Mouse (Mus musculus): ENCODE data around the gene Siae. TPM values are rescaled to one million over a fixed set of nuclear protein-coding genes. Genes with fewer than 3 reads are reported as not detected.

Siae gene
- polyA plus RNA-seq, 1 experiment from 2014 or later: 5.5 TPM

DNA sequence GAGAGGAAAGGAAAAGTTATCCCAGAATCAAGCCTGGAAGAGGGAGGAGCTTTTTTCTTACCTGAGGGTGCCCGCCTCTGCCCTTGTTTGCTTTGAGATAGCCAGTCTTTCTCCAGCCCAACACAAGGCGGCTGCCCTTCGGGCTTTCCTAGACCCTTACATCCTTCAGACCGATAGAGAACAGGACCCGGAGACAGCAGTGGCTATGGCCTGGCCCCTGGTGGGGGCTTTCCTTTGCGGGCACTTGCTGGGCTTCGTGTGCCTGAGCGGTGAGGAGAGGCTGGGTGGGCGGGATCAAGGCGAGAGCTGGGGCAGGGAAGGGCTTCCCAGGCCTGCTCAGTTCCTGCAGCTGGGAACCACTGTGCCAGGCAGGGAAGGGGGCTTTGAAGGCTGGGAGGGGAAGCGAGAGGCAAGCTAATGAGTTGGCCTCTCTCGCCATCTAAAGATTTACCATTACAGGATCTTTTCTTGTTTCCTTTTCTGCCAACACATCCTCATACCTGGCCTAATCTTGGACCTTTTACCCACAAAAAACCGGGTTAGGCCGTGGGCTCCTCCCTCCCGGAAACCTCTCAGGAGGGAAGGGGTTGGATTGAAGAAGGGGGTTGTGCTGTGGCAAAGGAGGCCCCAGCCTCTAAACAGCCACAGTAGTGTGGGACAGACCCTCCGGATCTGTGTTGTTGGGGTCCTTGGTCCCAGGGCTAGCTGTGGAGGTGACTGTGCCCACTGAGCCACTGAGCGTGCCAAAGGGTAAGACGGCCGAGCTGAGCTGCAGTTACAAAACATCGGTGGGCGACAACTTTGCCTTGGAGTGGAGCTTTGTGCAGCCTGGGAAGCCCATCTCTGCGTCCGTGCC, 16.1 kb upstream of the Siae start, which contains the start of gene Vsig2:
Vsig2 (plus strand) TSS at position 86 of the 856 bp plus-strand sequence.
- ATAC-seq (ENCODE audit: low read depth): no peak
- Histone ChIP-seq H3K9me3 (replicated peaks; ENCODE audit: control insufficient read depth, low read length) (no peaks in the 10 kb centered on the region), H3K4me2 (ENCODE audit: low read depth, low read length) (no peak within 1 kb of the TSS), H3K4me3 (ENCODE audit: low read depth, low read length) (no peak within 1 kb of the TSS), H3K36me3 (ENCODE audit: control insufficient read depth, insufficient read depth) (no peaks in the 10 kb centered on the region), H3K27ac (ENCODE audit: low read length) (no peak within 1 kb of the TSS), H3K27me3 (ENCODE audit: control insufficient read depth, insufficient read depth, low read depth, low read length) (no peaks in the 10 kb centered on the region), H3K9ac (ENCODE audit: low read depth, low read length) (no peak within 1 kb of the TSS), H3K4me1 (ENCODE audit: control insufficient read depth, low read depth, low read length) (peaks cover 1% of the 10 kb centered on the region)
- 56% methylated on average over 23 of the region's 23 CpGs for WGBS (ENCODE audit: insufficient replicate concordance)

DNA sequence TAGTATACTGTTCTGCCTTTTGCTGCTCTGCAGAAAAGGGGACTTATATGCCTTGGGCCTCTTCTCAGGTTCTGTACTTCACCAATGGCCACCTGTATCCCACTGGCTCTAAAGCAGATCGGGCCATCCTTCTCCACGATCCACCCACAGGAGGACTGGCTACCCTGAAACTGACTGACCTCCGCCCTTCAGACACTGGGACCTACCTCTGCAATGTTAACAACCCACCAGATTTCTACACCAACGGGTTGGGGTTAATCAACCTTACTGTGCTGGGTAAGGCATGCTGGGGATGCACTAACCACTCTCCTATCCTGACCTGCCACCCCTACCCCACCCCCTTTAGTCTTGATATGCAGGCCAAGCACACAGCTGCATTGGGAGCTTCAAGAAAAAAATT, 15.3 kb upstream of the Siae start:
- H3K36me3 ChIP-seq (ENCODE audit: control insufficient read depth, insufficient read depth): no peaks in the 10 kb centered on the region
- H3K4me3 ChIP-seq (ENCODE audit: low read depth, low read length): no peak overlapping the region
- H3K9ac ChIP-seq (ENCODE audit: low read depth, low read length): no peak overlapping the region
- H3K27ac ChIP-seq (ENCODE audit: low read length): no peak overlapping the region
- no peak for ATAC-seq (ENCODE audit: low read depth)
- H3K9me3 ChIP-seq (replicated peaks; ENCODE audit: control insufficient read depth, low read length): no peaks in the 10 kb centered on the region
- no peak overlapping the region for H3K4me2 ChIP-seq (ENCODE audit: low read depth, low read length)
- no peaks in the 10 kb centered on the region; the same call in 1 of the 2 replicates for H3K27me3 ChIP-seq (ENCODE audit: control insufficient read depth, insufficient read depth, low read depth, low read length)
- H3K4me1 ChIP-seq (ENCODE audit: control insufficient read depth, low read depth, low read length): peaks cover 9% of the 10 kb centered on the region
- 70% methylated on average over 4 of the region's 4 CpGs for WGBS (ENCODE audit: insufficient replicate concordance)

DNA sequence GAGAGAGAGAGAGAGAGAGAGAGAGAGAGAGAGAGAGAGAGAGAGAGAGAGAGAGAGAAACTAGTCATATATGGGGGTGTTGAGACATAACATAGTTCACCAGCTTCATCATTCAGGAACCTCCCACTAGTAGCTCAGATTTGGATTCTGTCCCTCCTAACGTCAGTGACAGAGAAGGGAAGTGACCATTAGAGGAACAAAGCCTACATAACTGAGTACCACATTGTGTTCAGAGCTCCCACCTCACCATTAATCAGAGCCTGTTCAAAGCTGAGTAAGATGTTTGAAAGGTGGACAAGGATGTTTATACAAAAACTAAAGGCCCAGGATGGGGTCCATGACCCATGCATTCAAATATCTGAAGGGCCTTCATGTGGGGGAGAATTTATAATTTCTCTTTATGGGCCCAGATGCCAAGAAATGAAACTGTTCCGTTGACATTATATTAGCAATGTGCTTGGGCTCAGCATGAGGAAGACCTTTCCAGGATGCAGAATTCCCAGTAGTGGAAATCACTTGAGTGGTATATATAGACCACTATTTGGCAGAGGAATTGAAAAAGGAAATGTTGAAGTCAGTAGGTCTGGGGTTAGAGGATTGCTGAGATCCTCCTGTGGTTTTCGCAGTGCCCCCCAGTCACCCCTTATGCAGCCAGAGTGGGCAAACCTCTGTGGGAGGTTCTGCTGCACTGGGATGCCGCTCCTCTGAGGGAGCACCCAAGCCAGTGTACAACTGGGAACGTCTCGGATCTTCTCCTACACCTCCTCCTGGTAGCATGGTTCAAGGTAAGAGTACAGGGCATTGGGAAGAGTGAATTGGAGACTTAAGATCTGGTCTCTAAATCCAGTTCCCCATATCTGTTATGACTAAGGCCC, 14.6 kb upstream of the Siae start:
- no peak overlapping the region for H3K27ac ChIP-seq (ENCODE audit: low read length)
- 50% methylated on average over 6 of the region's 6 CpGs for WGBS (ENCODE audit: insufficient replicate concordance)

DNA sequence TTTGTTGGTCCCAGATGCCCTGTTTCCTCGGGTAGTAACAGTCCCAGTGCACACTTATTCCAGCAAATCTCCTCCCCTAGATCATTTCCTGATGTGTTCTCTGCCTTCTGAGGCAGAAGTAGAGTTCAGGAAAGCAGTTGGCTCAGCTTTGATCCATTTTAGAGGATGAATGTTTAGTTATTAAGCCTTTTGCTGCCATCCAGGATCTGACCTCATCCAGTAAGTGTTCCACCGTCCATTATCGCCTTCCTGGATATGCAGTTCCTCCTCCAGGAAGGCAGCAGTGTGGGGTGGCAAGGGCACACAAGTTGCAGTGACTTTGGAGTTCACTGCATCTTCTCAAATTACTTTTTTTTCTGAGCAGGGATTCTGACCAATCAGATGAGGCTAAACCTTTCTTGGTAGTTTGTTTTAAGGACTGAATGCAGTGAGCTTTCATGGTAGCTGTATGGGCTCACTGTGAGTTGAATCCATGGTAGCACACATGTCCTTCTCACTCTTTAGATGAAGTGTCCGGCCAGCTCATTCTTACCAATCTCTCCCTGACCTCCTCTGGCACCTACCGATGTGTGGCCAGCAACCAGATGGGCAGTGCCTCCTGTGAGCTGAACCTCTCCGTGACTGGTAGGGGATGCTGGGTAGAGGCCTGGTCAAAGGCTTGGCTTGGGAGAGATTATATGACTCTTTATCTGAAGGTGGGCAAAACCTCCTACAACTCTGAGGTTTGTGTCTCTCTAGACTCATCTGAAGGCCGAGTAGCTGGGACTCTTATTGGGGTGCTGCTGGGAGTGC, 13.5 kb upstream of the Siae start:
- no peak overlapping the region for H3K4me2 ChIP-seq (ENCODE audit: low read depth, low read length)
- H3K36me3 ChIP-seq (ENCODE audit: control insufficient read depth, insufficient read depth): no peaks in the 10 kb centered on the region
- H3K4me1 ChIP-seq (ENCODE audit: control insufficient read depth, low read depth, low read length): peaks cover 9% of the 10 kb centered on the region
- H3K27ac ChIP-seq (ENCODE audit: low read length): no peak overlapping the region
- no peak for ATAC-seq (ENCODE audit: low read depth)
- H3K27me3 ChIP-seq (ENCODE audit: control insufficient read depth, insufficient read depth, low read depth, low read length): no peaks in the 10 kb centered on the region; the same call in 1 of the 2 replicates
- no peak overlapping the region for H3K9ac ChIP-seq (ENCODE audit: low read depth, low read length)
- 55% methylated on average over 7 of the region's 7 CpGs for WGBS (ENCODE audit: insufficient replicate concordance)
- no peak overlapping the region for H3K4me3 ChIP-seq (ENCODE audit: low read depth, low read length)
- H3K9me3 ChIP-seq (replicated peaks; ENCODE audit: control insufficient read depth, low read length): no peaks in the 10 kb centered on the region

More for the DNA sequence above, 14.6 kb upstream of the Siae start:
- no peaks in the 10 kb centered on the region for H3K9me3 ChIP-seq (replicated peaks; ENCODE audit: control insufficient read depth, low read length)
- no peaks in the 10 kb centered on the region for H3K36me3 ChIP-seq (ENCODE audit: control insufficient read depth, insufficient read depth)
- peaks cover 9% of the 10 kb centered on the region for H3K4me1 ChIP-seq (ENCODE audit: control insufficient read depth, low read depth, low read length)
- no peak for ATAC-seq (ENCODE audit: low read depth)
- no peak overlapping the region for H3K4me2 ChIP-seq (ENCODE audit: low read depth, low read length)
- no peak overlapping the region for H3K9ac ChIP-seq (ENCODE audit: low read depth, low read length)
- no peak overlapping the region for H3K4me3 ChIP-seq (ENCODE audit: low read depth, low read length)
- no peaks in the 10 kb centered on the region; the same call in 1 of the 2 replicates for H3K27me3 ChIP-seq (ENCODE audit: control insufficient read depth, insufficient read depth, low read depth, low read length)

DNA sequence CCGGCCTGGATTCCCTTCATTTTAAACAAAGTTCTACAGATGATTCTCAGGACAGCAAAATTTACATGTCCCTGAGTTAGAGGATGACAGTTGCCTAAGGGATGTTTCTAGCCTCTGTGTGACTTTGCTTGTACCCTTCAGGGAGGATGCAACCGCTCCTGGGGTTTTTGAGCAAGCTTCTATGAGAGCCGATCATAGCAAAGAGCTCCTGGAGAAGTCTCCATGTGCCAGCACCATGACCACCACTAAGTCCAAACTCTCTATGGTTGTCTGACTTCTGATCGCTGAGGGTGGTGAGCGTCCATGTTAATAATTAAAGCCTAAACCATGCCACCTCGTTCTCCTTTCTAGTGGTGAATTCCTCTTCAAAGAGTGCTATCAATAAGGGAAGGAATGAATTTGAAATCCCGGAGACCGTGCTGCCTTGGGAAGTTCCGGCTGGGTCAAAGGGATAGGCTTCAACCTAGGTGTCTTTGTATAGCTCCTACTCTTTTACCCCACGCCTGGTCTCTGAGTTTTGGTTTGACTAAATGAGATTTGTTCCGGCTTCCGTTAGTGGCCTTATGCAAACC, 11.5 kb upstream of the Siae start:
- Histone ChIP-seq H3K9me3 (replicated peaks; ENCODE audit: control insufficient read depth, low read length) (no peaks in the 10 kb centered on the region), H3K27ac (ENCODE audit: low read length) (no peak overlapping the region), H3K36me3 (ENCODE audit: control insufficient read depth, insufficient read depth) (no peaks in the 10 kb centered on the region), H3K27me3 (ENCODE audit: control insufficient read depth, insufficient read depth, low read depth, low read length) (no peaks in the 10 kb centered on the region; the same call in 1 of the 2 replicates), H3K4me2 (ENCODE audit: low read depth, low read length) (peak overlapping the region; percentile 76), H3K9ac (ENCODE audit: low read depth, low read length) (no peak overlapping the region), H3K4me3 (ENCODE audit: low read depth, low read length) (peak overlapping the region; percentile 54), H3K4me1 (ENCODE audit: control insufficient read depth, low read depth, low read length) (peaks cover 9% of the 10 kb centered on the region)
- 42% methylated on average over 12 of the region's 12 CpGs for WGBS (ENCODE audit: insufficient replicate concordance)
- no peak for ATAC-seq (ENCODE audit: low read depth)

DNA sequence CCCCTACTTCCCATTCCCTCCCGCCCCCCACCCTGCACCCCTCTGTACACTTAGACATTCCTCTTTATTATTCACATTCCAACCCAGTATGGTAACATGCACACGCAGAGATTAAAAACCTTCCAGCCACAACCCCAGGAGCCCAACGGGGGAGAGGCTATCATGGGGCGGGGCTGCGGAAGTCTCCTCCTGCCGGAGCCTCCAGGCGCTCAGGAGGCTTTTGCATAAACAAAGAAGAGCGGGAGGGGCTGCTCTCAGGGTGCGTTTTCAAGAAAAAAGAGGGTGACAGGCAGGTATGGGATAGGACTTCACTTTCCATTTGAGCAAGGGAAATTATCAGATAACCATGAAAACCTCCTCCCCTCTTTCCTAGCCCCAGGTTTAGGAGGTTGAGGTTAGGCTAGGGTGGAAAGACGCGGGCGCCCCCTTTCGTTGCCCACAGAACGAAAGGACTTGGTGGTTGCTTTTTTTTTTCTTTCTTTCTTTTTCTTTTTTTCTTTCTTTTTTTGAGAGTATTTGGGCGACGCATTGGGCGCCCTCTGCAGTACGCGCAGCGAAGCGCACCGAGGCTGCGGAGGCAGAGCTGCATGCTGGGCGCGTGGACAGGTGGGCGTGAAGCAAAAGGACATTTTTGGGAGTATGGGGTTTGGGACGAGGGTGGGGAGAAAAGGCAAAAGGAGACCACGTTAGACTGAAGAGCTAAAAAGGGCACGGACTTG, 10.9 kb upstream of the Siae start:
- Histone ChIP-seq H3K4me2 (ENCODE audit: low read depth, low read length) (peak overlapping the region; percentile 76), H3K4me1 (ENCODE audit: control insufficient read depth, low read depth, low read length) (peaks cover 9% of the 10 kb centered on the region), H3K27ac (ENCODE audit: low read length) (no peak overlapping the region), H3K27me3 (ENCODE audit: control insufficient read depth, insufficient read depth, low read depth, low read length) (no peaks in the 10 kb centered on the region; the same call in 1 of the 2 replicates), H3K9me3 (replicated peaks; ENCODE audit: control insufficient read depth, low read length) (no peaks in the 10 kb centered on the region), H3K9ac (ENCODE audit: low read depth, low read length) (no peak overlapping the region), H3K4me3 (ENCODE audit: low read depth, low read length) (peak overlapping the region; percentile 54), H3K36me3 (ENCODE audit: control insufficient read depth, insufficient read depth) (no peaks in the 10 kb centered on the region)
- ATAC-seq (ENCODE audit: low read depth): peak; percentile 58; the same call in 1 of the 2 replicates
- 7% methylated on average over 29 of the region's 29 CpGs for WGBS (ENCODE audit: insufficient replicate concordance)

DNA sequence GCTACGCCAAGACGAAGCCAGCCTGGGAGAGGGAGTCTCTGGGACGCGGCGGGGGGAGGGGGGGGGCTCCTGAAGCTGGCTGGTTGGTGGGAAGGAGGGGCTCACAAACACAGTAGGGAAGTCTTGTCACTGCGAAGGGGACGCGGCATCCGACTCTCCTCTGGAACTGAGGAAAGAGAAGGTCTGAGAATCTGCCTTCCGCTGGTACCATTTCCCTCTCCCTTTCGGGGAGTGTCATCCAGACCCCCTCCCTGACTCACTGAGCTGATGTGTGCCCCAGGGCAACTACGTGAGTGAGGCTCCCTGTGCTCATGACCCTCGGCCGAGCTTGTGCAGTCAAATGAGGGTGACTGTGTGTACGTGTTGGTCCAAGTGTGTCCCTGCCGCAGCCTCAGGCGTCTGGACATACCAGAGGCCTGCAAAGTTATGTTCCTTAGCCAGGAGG, 10.3 kb upstream of the Siae start:
- Histone ChIP-seq H3K4me3 (ENCODE audit: low read depth, low read length) (peak overlapping the region; percentile 54), H3K9ac (ENCODE audit: low read depth, low read length) (no peak overlapping the region), H3K4me2 (ENCODE audit: low read depth, low read length) (peak overlapping the region; percentile 76), H3K27me3 (ENCODE audit: control insufficient read depth, insufficient read depth, low read depth, low read length) (no peaks in the 10 kb centered on the region; the same call in none of the 2 replicates), H3K27ac (ENCODE audit: low read length) (no peak overlapping the region), H3K9me3 (replicated peaks; ENCODE audit: control insufficient read depth, low read length) (no peaks in the 10 kb centered on the region), H3K4me1 (ENCODE audit: control insufficient read depth, low read depth, low read length) (peaks cover 9% of the 10 kb centered on the region), H3K36me3 (ENCODE audit: control insufficient read depth, insufficient read depth) (no peaks in the 10 kb centered on the region)
- peak; percentile 21; the same call in 1 of the 2 replicates for ATAC-seq (ENCODE audit: low read depth)
- WGBS (ENCODE audit: insufficient replicate concordance): 43% methylated on average over 15 of the region's 17 CpGs
